Mouse (Mus musculus) bone marrow, adult 2 months (tissue): Measurements from ENCODE around the gene Rnf5.

Experiments used
- CTCF ChIP-seq: fragments of 200-500 bp; IDR thresholded peaks from 2 replicates; pipeline ENCODE4 v1.5.1; 2011; ENCODE audit warnings: low read length, control low read depth; ENCODE audit not compliant: control insufficient read depth, insufficient read depth
- POLR2A ChIP-seq: fragments of 200-500 bp; IDR thresholded peaks from 2 replicates; pipeline ENCODE4 v1.6.1; 2011; ENCODE audit warnings: low read depth, mild to moderate bottlenecking, control low read depth, low read length, borderline replicate concordance; ENCODE audit not compliant: control insufficient read depth

- TF ChIP-seq CTCF (no peak), POLR2A (no peak)
Measured at GRCm38 (mm10) chr17:34645831-34646511, 42.5 kb upstream of the Rnf5 start.
